Mouse (Mus musculus): Measurements from ENCODE around the gene Rbm47.
"Not testable (repeated sequence)": the region's sequence is repeated elsewhere in the genome, so short reads cannot be mapped to it uniquely, and the experiment has no call there.

Gene Rbm47

DNA sequence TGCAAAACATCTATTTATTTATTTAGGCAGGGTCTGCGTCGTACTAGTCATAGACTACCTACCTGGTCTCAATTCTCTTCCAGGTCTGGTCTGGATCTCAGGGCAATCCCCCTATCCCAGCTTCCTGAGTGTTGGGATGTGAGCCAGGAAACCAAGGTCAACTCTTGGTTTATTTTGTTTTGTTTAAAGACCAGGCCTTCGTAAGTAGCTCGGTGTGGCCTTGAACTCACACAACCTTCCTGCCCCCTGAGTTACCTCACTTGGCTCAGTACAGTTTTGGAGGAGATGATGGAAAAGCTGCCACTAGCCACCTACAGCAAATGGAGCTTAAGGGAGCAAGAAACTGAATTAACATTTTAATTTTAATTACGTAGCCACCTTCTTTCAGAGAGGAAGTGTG, 144.7 kb downstream of the Rbm47 start:
- DNase-seq (ENCODE audit: low read depth, low spot score), result no peak

DNA sequence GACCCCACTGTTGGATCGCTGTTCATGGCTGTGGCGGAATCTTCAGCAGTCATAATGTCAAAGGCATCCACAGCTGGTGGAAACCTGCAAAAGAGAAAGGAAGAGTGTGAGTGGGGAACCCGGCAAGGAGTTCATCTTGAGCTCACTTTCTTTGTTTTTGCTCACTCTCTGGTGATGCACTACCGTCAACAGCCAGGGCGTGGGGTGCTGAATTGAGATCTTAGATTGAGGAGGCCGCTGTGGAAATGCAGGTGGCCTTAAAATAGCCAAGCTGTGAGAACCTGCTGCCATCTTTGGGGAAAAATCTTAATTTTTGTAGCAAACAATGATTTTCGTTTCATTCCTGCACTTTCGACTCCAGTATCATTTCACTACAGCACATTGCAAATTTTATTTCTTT, 145.7 kb downstream of the Rbm47 start:
- no peak for DNase-seq (ENCODE audit: low read depth, low spot score)

DNA sequence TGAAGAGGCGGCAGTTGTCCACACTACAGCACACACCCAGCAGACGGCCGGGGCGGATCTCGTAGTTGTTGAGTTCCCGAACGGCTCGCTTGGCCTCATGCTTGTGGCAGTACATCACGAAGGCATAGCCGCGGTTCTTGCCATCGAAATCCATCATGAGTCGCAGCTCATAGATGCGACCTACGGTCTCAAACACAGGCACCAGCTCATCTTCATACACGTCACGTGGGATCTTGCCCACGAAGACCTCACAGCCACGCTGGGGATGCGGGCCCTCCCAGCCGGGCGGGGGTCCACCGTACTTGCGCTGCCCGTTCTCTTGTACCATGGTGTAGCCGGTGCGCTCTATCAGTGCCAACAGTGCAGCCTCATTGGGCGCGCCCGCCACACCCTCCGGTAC, 146.1 kb downstream of the Rbm47 start:
- no peak for DNase-seq (ENCODE audit: low read depth, low spot score)

DNA sequence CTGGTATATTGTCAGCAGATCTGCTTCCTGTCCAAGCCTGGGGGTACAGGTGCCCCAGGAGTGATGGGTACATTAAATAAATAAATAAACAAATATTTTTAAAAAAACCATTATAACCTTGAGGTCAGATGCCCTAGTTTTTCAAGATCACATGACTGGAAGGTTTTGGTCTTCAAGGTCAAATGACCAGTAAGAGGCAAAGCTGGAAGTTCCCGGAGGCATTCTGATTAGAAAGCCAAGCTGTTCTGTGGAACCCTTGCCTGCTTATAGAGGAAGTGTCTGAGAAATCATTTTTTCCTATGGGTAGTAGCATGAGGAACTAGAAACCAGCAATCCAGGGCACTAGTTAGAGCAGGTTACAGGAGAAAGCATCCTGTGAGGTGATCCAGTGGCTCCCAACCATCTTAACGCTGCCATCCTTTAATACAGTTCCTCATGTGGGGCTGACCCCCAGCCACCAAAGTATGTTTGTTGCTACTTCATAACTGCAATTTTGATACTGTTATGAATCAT, 157.4 kb downstream of the Rbm47 start:
- DNase-seq (ENCODE audit: low read depth, low spot score), result no peak

DNA sequence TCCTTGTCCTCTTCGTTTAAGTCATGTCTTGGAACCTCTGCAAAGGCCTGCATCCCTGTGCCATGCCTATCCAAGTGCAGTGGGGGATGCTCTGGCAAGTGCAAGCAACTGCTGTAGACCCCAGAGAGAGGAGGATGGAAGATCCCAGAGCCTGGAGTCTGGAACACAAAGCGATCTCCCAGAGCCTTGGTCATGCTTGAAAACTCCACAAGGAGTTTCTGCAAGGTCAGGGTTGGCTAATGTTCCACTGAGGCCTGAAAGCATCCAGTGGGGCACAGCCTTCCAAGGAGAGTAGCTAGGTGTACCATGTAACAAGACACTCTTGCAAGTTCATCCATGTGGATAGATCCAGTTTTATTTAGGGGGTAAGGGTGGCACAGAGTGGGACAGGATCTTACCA, 158.5 kb downstream of the Rbm47 start:
- no peak for DNase-seq (ENCODE audit: low read depth, low spot score)

DNA sequence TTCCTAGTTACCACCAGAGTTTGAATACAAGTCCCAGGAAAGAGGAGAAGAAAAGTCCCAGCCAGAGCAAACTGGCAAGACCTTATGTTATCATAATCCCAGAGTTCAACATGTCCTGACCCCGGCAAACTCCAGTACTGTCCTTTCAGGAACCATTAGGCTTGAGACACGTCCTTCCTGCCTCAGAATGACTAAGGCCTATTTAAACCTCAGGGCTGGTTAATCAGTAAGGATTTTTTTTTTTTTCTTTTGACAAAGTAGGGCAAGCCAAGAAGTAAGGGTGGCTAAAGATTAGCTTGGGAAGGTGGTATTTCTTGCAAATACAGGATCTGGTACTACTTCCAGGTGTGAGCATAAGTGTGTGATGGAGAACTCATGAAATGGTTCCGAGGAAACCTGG, 158.9 kb downstream of the Rbm47 start:
- DNase-seq (ENCODE audit: low read depth, low spot score), result no peak

DNA sequence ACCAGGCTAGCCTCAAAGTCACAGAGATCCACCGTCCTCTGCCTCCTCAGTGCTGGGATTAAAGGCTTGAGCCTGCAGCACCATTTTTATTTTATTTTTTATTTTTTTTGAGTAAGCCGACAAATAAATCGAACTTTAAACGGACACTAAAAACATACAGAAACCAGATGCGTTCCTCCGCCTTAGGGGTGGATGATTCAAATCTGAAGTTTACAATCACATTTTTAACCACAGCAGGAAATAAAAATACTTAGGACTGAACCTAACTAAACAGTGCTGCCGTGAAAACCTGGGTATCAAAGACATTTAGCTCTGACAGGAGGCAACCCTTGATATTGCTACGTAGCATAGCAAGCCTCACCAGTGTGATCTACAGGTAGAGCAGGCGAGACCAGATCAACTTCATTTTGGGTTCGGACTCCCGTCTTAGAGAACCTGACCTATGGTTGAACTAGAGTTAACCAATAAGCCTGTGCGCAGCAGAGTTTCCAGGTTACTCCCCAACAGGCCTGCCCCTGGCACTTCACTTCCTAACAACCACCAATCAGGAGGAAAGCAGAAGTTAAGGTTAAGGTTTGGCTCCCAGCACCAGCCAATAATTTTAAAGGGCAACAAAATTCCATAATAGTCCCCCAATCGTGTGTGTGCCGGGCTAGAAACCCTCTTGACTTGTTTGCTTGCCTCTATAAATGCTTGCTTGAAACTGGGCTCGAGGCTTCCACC, 164.5 kb downstream of the Rbm47 start:
- DNase-seq (ENCODE audit: low read depth, low spot score), result no peak

DNA sequence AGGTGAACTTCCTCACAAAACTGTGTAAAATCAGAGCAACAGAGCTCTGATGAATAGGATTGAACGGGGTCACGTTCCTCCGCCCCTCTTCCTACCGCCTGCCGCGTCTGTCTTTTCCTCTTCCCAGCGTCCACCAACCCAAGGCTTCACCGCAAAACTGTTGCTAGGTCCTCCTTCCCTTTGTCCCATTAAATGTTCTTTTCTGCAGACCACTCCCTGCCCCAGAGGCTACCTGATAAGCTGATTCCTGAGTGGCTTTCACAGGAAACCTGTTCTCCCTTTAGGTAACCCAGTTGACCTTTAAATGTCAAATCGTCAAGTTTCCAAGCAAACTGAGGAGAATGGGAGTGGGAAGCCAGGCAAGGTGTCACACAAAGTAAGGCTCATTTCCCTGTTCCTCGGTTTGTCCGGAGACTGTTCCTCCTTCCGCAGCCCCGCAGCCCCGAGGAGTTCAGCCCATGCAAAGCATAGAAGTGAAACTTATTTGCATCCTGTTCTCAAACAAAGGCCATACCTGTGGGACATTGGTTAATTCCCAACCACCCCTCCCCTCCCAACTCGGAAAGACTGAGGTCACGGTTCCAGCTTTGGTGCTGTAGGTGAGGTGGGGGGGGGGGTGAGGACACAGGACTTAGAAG, 167.8 kb downstream of the Rbm47 start:
- no peak for DNase-seq (ENCODE audit: low read depth, low spot score)

DNA sequence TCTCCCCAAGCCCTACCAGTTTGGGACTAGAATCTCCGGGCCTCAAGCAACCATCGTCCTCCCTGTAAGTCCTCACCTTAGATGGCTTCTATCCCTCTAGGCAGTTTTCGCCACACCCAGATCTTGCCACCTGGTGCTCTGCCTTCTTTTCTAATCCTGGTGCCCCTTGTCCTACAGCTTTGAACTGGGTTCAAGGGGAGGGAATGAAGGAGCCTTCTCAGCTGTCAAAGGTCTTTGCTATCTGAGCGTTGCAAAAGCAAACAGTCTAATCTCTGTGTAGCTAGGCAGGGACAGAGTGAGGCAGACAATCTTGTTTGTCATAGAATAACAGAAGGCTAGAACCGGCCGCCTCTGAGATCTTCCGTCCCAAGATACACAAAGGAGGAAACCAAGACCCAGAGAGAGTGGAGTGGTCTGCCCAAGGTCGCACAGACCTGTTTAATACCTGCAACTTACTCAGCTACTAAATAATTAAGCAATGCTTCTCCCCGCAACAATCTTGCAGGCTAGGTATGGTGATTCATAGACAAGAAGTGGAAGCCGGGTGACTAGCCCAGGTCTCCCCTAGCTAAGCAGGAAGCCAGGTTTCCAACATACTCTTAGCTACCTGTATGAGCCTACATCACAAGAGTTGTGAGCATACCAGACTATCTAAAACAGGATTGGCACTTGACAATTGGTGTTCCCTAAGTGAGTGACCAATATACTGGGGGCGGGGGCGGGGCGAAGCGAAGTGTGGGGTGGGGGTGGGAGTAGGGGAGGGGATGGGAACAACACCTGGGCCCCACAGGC, 168.6 kb downstream of the Rbm47 start, which contains the start of gene 9130230L23Rik:
TSS of gene 9130230L23Rik (minus strand) at position 152 of the 792 bp plus-strand sequence.
- no peak for DNase-seq (ENCODE audit: low read depth, low spot score)

DNA sequence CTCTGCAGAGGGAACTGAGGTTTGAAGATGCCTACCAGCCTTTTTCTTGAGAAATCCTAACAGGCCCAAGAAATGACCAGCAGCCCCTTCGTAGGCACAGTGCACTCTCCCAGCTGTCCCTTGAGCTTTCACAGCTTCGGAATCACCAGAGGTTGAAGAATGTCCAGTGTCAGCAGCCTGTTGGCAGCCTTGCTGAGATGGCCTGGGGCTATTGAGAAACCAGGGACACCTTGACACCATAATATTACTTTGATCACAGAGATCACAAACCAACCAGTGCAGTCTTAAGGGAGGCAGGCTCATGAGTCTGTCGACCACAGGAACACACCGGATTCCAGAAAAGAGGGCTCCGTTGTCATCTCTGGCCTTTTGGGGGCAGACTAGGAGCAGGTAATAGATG, 171.7 kb downstream of the Rbm47 start:
- DNase-seq (ENCODE audit: low read depth, low spot score), result no peak

DNA sequence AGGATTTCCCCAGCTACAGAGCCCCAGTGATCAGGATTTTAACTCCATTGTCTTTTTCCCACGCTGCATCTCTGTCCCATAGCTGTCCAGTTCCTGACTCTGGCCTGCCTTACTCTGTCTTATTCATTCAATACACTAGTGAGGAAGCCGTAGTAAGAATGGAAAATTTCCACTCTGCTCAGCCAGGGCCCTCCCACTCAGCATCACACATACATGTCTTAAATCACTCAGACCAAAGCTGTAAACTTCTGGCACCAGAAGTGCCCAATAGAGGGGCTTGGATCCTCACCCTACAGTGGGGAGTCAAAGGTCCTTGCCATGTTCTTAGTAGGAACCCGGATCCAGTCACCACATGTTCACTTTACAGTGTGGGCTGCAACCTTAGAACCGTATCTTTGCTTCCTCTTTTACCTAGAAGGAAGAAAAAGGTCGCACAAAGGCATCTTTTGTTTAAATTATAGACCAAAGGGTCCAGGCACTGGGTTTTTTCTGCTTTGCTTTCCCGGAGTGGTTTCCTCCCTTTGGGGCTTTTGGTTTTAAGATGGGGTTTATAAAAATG, 172.3 kb downstream of the Rbm47 start:
- no peak for DNase-seq (ENCODE audit: low read depth, low spot score)

DNA sequence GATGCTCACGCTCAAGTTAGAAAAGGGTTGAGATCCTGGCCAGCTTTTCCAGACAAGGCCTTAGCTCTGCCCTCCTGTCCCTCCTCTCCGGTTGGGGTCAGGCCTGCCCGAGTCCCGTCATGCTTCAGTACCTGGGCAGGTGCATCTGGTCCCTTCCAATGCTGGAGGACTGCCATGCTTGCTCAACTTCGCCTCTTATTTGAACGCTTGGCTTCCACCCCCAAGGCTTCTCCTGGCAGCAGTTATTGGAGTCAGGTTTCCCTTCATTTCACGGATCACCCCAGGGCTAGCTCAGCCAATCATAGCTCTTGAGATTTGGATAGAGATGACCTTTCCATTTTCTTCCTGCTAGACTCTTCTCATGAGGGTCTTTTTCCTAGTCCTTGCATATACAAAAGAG, 172.8 kb downstream of the Rbm47 start:
- no peak for DNase-seq (ENCODE audit: low read depth, low spot score)

DNA sequence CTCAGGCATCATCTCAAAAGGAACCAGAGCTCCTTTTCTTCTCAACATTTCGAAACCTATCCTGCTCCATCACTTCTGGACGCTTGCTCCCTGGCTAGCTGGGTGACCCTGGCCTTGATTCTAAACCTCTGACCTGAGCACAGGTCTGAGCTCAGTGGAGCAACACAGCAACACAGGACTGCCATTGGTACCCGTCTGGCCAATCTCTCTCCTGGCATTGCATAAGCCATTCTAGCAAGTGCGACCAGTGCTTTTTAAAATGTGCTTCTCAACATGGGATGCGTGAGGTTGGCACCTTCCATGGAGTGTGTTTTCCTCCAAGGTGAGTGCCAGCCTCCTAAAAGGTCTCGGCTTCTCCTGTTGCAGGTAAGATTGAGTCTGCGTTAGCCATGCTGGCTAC, 173.8 kb downstream of the Rbm47 start:
- DNase-seq (ENCODE audit: low read depth, low spot score), result no peak

DNA sequence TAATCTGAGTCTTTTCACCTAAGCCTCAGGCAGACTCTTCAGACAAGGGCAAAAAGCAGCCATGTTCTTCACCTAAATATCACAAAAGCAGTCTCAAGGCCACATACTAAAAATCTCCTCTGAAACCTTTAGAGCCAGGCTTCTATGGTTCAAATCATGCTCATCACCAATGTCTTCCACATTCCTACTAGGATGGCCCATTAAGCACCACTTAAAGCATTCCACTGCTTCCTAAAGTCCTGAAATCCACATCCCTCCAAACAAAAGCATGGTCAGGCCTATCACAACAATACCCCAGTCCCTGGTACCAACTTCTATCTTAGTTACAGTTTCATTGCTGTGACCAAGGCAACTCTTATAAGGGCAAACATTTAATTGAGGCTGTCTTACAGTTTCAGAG, 175.1 kb downstream of the Rbm47 start:
- DNase-seq (ENCODE audit: low read depth, low spot score), result no peak

DNA sequence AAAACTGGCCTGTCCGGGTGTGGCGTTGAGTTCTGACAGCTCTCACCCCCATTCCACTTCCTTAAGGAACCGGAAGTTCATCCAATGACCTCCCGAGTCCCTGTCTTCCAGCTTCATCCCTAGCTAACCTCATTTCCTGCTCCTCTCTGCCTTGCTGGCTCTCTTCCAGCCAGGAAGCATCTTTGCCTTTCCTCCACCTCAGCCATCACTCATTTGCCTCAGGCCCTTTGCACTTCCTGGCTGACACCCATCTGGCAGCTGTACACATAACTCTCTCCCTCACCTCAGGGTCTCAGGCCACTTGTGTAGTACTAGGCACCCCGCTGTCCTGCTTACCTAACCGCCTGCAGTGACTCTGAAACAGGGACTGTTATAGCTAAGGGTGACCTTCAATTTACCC, 178.3 kb downstream of the Rbm47 start:
- no peak for DNase-seq (ENCODE audit: low read depth, low spot score)

DNA sequence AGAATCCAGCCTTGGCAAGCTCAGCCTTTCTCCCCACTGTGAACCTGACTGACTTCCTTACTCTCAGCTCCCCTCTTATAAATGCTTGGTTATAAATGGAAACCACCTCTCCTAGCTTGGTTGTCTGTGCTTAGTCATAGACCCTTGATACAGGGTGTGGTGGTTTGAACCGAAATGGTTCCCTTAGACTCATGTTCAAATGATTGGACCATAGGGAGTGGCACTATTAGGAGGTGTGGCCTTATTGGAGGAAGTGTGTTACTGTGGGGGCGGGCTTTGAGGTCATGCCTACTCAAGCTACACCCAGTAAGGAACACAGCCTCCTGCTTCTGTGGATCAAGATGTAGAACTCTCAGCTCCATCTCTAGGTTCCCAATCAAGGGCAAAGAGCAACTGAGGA, 181.7 kb downstream of the Rbm47 start:
- DNase-seq (ENCODE audit: low read depth, low spot score), result no peak

DNA sequence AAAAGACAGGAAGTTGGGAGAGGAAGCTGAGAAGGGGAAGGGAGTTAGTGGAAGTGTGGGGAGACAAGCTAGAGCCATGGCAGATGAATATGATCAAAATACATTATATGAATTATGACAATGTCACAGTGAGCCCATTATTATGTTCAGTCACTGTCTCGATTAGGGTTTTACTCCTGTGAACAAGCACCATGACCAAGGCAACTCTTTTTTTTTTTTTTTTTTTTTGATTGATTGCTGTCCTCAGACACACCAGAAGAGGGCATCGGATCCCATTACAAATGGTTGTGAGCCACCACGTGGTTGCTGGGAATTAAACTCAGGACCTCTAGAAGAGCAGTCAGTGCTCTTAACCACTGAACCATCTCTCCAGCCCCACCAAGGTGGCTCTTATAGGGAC, 185.9 kb downstream of the Rbm47 start:
- DNase-seq (ENCODE audit: low read depth, low spot score), result not testable (repeated sequence)

DNA sequence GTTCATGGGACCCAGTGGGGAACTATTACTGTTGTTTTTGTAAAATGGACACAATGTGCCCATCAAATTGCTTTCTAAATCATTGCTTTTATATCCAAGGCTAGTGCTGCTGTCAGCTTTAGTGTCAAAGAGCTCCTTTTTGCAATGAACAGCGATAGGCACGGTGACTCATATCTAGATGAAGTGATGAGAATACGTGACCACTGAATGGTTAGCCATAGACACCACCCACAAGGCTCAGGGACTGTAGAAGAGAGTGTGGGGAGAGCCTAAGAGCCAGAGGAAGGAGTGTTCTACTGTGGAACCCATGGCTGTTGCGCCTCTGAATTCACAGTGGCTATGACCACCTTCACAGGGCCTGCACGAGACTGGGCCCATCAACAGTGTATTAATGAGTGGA, 186.5 kb downstream of the Rbm47 start:
- DNase-seq (ENCODE audit: low read depth, low spot score), result no peak

DNA sequence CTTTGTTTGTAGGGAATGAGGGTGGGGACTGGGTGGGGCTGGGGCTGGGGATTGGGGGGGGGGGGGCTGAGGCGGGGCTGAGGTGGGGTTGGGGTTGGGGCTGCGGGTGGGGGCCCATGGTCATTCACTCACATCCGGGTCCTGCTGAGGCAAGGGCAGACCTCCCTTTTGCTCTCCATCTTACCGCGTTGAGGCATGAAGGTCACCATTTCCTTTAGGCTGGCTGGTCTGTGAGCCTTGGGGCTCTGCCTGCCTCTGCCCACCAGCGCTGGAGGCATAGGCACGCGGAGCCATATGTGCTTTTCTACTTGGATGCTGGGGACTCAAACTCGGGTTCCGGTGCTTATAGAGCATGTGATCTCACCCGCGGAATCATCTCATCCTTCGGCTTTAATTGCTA, 197.2 kb downstream of the Rbm47 start:
- no peak for DNase-seq (ENCODE audit: low read depth, low spot score)

DNA sequence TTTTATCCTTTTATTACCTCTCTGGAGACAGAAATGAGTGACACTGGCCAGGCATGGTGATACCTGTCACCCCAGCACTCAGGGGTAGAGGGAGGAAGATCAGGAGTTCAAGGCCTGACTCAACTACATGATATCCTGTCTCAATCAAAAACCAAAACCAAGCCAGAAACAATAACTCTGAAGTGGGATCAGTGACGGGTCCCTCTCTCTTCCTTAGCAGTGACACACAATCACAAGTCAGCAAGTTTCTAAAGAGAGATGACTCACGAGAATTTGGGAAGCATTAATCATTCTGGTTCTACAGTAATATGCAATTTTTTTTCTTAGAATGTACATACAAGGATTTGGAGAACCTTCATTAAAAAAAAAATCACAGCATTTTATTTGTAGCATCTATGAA, 199.7 kb downstream of the Rbm47 start:
- no peak for DNase-seq (ENCODE audit: low read depth, low spot score)

DNA sequence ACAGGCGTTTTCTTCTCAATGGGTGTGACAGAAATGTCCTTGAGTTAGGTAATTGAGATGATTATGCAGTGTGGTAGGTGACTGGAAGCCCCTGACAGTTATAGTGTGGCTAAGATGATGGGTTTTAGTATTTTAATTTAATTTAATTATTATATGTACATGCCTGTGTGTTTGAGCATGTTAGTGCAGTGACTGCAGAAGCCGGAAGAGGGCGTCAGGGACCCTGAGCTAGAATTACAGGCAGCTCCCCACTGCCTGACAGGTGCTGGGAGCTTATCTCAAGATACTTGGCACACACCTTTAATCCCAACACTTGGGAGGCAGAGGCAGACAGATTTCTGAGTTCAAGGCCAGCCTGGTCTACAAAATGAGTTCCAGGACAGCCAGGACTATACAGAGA, 204.9 kb downstream of the Rbm47 start:
- DNase-seq (ENCODE audit: low read depth, low spot score), result no peak

DNA sequence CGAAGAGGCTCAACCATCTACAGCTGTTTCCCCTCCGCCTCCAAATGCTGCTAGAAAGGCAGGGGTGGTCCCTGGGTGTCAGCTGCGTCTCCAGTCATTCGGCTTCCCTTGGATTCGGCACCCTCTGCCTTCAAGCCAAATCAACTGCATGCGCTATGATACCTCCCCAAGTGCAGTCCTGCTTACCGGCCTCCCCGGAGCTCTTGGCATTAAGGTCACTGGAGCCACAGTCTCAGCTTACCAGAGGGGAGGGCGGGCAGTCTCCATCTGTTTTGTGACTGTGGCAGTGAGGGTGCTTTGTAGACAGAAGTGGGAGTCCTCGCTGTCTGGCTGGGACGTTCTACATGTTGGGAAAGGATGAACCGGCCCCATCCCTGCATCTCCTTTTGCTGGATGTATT, 205.8 kb downstream of the Rbm47 start:
- DNase-seq (ENCODE audit: low read depth, low spot score), result no peak
